Mouse (Mus musculus) limb, embryonic 15.5 days (tissue): Measurements from ENCODE around the gene Astn2. TPM values are rescaled to one million over a fixed set of nuclear protein-coding genes. Genes with fewer than 3 reads are reported as not detected.

Experiments
- ATAC-seq: fragments of 200-750 bp; cut with Nextera tagmentation; 2 replicates; pipeline ENCODE4 v1.8.0; 2017; ENCODE audit warnings: low read depth, moderate TSS enrichment; ENCODE audit not compliant: insufficient number of reproducible peaks, low FRiP score, low TSS enrichment
- H3K27ac ChIP-seq: fragments of 300-500 bp; sonication (generic); 2 replicates; pipeline ENCODE4 v1.5.1; 2015; ENCODE audit warnings: moderate library complexity, mild to moderate bottlenecking, inconsistent platforms
- H3K27me3 ChIP-seq: fragments of 300-500 bp; sonication (generic); 2 replicates; pipeline ENCODE4 v1.6.1; 2015; ENCODE audit warnings: inconsistent platforms
- H3K36me3 ChIP-seq: fragments of 300-500 bp; sonication (generic); 2 replicates; pipeline ENCODE4 v1.6.1; 2015; ENCODE audit warnings: inconsistent platforms
- H3K4me1 ChIP-seq: fragments of 300-500 bp; sonication (generic); 2 replicates; pipeline ENCODE4 v1.6.1; 2015; ENCODE audit warnings: inconsistent platforms
- H3K4me2 ChIP-seq: fragments of 300-500 bp; sonication (generic); 2 replicates; pipeline ENCODE4 v1.6.1; 2015; ENCODE audit warnings: mild to moderate bottlenecking, inconsistent platforms
- H3K4me3 ChIP-seq: fragments of 300-500 bp; sonication (generic); 2 replicates; pipeline ENCODE4 v1.5.1; 2015; ENCODE audit warnings: mild to moderate bottlenecking, inconsistent platforms
- H3K9ac ChIP-seq: fragments of 300-500 bp; sonication (generic); 2 replicates; pipeline ENCODE4 v1.6.1; 2015; ENCODE audit warnings: inconsistent platforms
- H3K9me3 ChIP-seq: fragments of 300-500 bp; sonication (generic); 2 replicates; pipeline ENCODE4 v1.6.1; 2016; ENCODE audit warnings: inconsistent platforms
- WGBS: fragments of 180-500 bp; shearing (Covaris S2); methylation state at CpG from one replicate; pipeline ENCODE4 v1.1.7; 2015; 5-methylcytosine and 5-hydroxymethylcytosine counted together
- polyA plus RNA-seq: library from polyadenylated mRNA; unstranded; fragments of >200 nt; fragmentation: Nextera tagmentation; extraction: Ambion mirVana; gene quantifications from 2 replicates; pipeline ENCODE4 v1.2.1, GENCODE M21; 2015

The Astn2 gene
- polyA plus RNA-seq, 1 experiment from 2014 or later: 1.5 TPM

DNA sequence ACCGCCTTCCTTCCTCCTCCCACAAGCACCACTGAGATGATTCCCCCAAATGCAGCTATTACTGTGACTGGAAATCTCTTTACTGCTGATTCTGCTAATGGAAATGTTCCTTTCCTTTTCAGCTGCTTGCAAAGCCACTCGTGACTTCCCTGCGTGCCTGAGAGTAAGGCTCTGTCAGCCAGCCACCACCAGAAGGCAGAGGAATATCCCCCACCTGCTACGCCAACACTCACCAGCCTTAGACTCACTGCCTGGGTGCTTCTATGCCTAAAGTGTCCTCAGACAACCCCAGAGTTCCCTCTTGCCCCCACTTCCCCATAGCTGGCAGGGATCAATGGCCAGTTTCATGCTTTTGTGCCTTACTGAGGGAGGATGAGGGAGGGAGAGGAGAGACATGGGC, 11.1 kb downstream of the Astn2 start:
- Histone ChIP-seq H3K27me3 (no peaks in the 10 kb centered on the region), H3K4me2 (no peak overlapping the region), H3K27ac (no peak overlapping the region), H3K4me3 (no peak overlapping the region), H3K4me1 (no peaks in the 10 kb centered on the region), H3K9me3 (no peaks in the 10 kb centered on the region), H3K9ac (no peak overlapping the region), H3K36me3 (no peaks in the 10 kb centered on the region)
- WGBS: 78% methylated on average over 4 of the region's 4 CpGs
- ATAC-seq: no peak

DNA sequence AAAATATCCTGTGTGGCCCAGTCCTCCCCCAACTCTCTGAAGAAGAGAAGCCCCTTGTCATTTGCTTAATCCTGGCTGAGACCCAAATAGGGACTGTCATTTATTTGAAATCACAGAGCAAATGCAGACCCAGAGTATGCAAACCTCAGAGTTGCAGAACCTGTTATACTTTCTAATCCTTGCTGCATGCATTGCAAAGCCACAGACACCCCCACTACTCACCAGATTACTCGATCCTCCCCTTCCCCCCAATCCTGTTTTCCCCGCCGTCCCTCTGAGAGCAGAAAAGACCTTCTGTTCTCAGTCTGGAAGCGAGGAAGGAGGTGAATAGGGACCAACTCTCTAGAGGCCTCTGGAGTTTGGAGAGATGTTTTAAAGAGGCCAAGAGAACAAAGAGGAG, 13.9 kb downstream of the Astn2 start:
- Histone ChIP-seq H3K4me3 (no peak overlapping the region), H3K9ac (no peak overlapping the region), H3K9me3 (no peaks in the 10 kb centered on the region), H3K4me1 (no peaks in the 10 kb centered on the region), H3K27ac (no peak overlapping the region), H3K36me3 (no peaks in the 10 kb centered on the region), H3K4me2 (no peak overlapping the region), H3K27me3 (no peaks in the 10 kb centered on the region)
- ATAC-seq: no peak
- 21% methylated on average over 4 of the region's 4 CpGs for WGBS

- WGBS: 7% methylated on average over 2 of the region's 2 CpGs
- peaks cover 10% of the 10 kb centered on the region; the same call in 1 of the 2 replicates for H3K4me1 ChIP-seq
- ATAC-seq: no peak
- H3K36me3 ChIP-seq: no peaks in the 10 kb centered on the region
- no peak overlapping the region for H3K4me3 ChIP-seq
- no peak overlapping the region for H3K27ac ChIP-seq
- no peak overlapping the region for H3K4me2 ChIP-seq
- H3K9ac ChIP-seq: no peak overlapping the region
- H3K27me3 ChIP-seq: no peaks in the 10 kb centered on the region
- H3K9me3 ChIP-seq: no peaks in the 10 kb centered on the region
Measured at GRCm38 (mm10) chr4:66378586-66378985, 25.8 kb downstream of the Astn2 start.

- H3K9me3 ChIP-seq: no peaks in the 10 kb centered on the region
- H3K36me3 ChIP-seq: no peaks in the 10 kb centered on the region
- no peaks in the 10 kb centered on the region for H3K4me1 ChIP-seq
- WGBS: 48% methylated on average over 3 of the region's 3 CpGs
- H3K27ac ChIP-seq: no peak overlapping the region
- H3K4me3 ChIP-seq: no peak overlapping the region
- no peaks in the 10 kb centered on the region for H3K27me3 ChIP-seq
- H3K9ac ChIP-seq: no peak overlapping the region
- no peak for ATAC-seq
- H3K4me2 ChIP-seq: no peak overlapping the region
Measured at GRCm38 (mm10) chr4:66370557-66371071, 33.8 kb downstream of the Astn2 start.

DNA sequence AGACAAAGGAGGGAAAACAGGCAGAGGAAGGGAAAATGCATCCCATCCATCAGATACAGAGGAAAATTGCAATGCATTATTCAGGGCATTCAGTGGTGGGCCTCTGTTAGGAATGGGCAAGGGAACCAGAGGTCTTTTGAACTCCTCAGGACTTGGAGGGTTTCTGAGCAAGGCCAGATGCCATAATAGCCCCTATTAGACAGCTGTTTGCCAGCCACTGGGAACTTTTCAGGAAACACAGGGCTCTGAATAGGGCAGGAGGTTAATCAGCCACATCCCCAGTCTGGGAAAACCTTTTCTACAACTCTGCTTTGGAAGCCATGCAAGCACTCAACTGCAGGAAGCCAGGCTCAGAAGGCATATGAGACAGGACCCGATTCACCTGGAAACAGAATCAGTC, 38.9 kb downstream of the Astn2 start:
- no peaks in the 10 kb centered on the region for H3K9me3 ChIP-seq
- no peak overlapping the region for H3K9ac ChIP-seq
- H3K4me3 ChIP-seq: no peak overlapping the region
- 24% methylated on average over 1 of the region's 1 CpGs for WGBS
- no peaks in the 10 kb centered on the region for H3K27me3 ChIP-seq
- no peaks in the 10 kb centered on the region for H3K4me1 ChIP-seq
- no peak for ATAC-seq
- no peak overlapping the region for H3K27ac ChIP-seq
- H3K36me3 ChIP-seq: no peaks in the 10 kb centered on the region
- H3K4me2 ChIP-seq: no peak overlapping the region

DNA sequence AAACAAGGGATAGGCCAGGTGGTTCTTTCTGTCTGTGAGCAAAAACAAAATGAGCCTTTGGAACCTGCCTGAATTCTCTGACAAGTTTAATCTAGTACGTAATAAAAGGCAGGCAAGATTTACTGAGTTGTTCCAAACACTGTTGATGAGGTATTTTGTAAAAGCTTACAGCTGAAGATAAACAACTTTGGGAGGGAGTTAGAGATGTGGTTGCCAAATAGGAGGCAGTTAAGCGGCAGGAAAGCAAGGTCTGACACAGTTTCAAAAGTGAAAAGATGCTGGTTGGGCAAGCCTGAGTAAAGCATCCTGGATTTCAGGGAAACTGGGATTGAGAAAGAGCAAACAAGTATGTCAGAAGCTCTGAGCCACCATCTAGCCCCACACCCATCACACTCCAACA, 59.8 kb downstream of the Astn2 start:
- no peaks in the 10 kb centered on the region for H3K36me3 ChIP-seq
- no peak overlapping the region for H3K4me2 ChIP-seq
- H3K27me3 ChIP-seq: no peaks in the 10 kb centered on the region
- no peak overlapping the region for H3K9ac ChIP-seq
- 51% methylated on average over 2 of the region's 2 CpGs for WGBS
- H3K4me3 ChIP-seq: no peak overlapping the region
- no peak for ATAC-seq
- no peaks in the 10 kb centered on the region for H3K9me3 ChIP-seq
- no peak overlapping the region for H3K27ac ChIP-seq
- H3K4me1 ChIP-seq: no peaks in the 10 kb centered on the region

DNA sequence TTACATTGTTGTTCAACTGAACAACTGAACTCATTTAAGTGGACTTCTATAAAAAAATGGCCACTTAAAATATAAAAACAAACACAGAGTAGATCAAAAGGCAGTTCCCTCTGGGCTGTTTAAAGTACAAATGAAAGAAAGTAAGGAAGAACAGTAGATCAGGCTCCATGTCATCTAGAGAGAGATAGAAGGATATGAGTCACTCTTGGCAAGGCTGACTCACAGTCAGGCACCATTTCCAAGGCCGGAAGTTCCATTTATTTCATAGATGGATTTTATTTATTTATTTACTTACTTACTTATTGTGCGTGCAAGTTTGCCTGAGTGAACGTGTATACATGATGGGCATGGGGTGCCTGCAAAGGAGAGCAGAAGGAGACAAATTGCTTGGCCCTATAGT, 67.0 kb downstream of the Astn2 start:
- WGBS: 79% methylated on average over 3 of the region's 3 CpGs

DNA sequence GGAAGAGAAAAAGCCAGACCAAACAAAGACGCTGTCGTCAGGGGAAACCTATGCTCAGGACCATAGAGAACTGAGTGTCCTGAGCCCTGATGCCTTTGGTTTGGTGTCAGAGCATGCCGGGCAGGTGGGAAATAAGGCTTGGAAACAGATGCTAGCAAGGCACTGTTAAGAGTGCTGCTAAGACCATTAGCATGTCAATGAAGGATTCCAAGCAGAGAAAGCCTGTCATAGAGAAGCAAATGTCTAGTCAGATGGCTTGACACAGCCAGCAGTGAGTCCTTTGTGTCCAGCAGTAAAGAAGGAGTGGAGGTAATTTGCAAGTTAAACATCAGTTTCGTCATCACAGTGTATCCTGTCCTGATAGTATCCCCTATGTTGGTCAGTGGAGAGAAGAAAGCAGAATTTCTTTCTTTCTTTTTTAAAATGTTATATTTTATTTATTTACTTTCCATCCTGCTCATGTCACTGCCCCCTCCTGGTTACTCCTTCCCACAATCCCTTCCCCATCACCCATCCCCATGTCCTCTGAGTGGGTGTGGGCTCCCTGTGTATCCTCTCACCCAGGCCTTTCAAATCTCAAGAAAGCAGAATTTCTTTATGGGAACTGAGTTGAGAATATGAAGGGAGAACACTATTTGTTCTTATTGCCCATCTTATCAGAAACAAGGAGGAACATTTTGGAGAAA, 73.7 kb downstream of the Astn2 start:
- no peaks in the 10 kb centered on the region for H3K4me1 ChIP-seq
- no peak for ATAC-seq
- H3K27ac ChIP-seq: no peak overlapping the region
- H3K4me3 ChIP-seq: no peak overlapping the region
- H3K4me2 ChIP-seq: no peak overlapping the region
- WGBS: 27% methylated on average over 4 of the region's 4 CpGs
- no peaks in the 10 kb centered on the region for H3K36me3 ChIP-seq
- H3K9me3 ChIP-seq: no peaks in the 10 kb centered on the region
- H3K9ac ChIP-seq: no peak overlapping the region
- no peaks in the 10 kb centered on the region for H3K27me3 ChIP-seq

More for the DNA sequence above, 67.0 kb downstream of the Astn2 start:
- Histone ChIP-seq H3K9me3 (no peaks in the 10 kb centered on the region), H3K27ac (no peak overlapping the region), H3K4me1 (no peaks in the 10 kb centered on the region), H3K4me2 (no peak overlapping the region), H3K27me3 (no peaks in the 10 kb centered on the region), H3K4me3 (no peak overlapping the region), H3K36me3 (no peaks in the 10 kb centered on the region), H3K9ac (no peak overlapping the region)
- no peak for ATAC-seq

DNA sequence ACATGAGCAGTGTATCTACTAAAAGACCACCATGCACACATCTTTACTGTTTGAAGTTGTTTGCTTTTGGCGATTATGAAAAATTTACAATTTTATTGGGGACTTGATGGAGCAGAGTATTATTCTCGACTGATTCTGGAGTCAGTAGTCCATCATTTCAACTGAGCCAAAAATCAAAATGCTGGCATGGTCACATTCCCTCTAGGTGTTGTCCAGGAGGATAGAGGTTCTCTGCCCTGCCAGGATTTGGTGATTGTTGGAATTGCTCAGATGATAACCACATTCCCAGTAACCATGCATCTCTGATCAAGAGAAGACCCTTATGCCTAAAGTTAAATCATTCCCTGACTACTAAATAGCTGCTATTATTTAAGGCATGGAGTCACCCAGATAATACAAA, 83.4 kb downstream of the Astn2 start:
- H3K27ac ChIP-seq: no peak overlapping the region
- 78% methylated on average over 2 of the region's 2 CpGs for WGBS
- H3K27me3 ChIP-seq: no peaks in the 10 kb centered on the region
- no peaks in the 10 kb centered on the region for H3K36me3 ChIP-seq
- no peak overlapping the region for H3K4me2 ChIP-seq
- H3K4me1 ChIP-seq: no peaks in the 10 kb centered on the region
- ATAC-seq: no peak
- no peak overlapping the region for H3K4me3 ChIP-seq
- H3K9me3 ChIP-seq: no peaks in the 10 kb centered on the region
- no peak overlapping the region for H3K9ac ChIP-seq

- Histone ChIP-seq H3K9me3 (no peaks in the 10 kb centered on the region), H3K9ac (no peak overlapping the region), H3K4me2 (no peak overlapping the region), H3K27ac (no peak overlapping the region), H3K36me3 (no peaks in the 10 kb centered on the region), H3K4me3 (no peak overlapping the region), H3K4me1 (no peaks in the 10 kb centered on the region), H3K27me3 (no peaks in the 10 kb centered on the region)
- no peak for ATAC-seq
- 27% methylated on average over 8 of the region's 8 CpGs for WGBS
Measured at GRCm38 (mm10) chr4:66314806-66315484, 89.5 kb downstream of the Astn2 start.

- no peak overlapping the region for H3K9ac ChIP-seq
- H3K27ac ChIP-seq: no peak overlapping the region
- no peak overlapping the region for H3K4me3 ChIP-seq
- H3K4me1 ChIP-seq: no peaks in the 10 kb centered on the region
- H3K4me2 ChIP-seq: no peak overlapping the region
- no peaks in the 10 kb centered on the region for H3K27me3 ChIP-seq
- WGBS: 40% methylated on average over 1 of the region's 1 CpGs
- no peaks in the 10 kb centered on the region for H3K36me3 ChIP-seq
- no peak for ATAC-seq
- H3K9me3 ChIP-seq: no peaks in the 10 kb centered on the region
Measured at GRCm38 (mm10) chr4:66312733-66313132, 91.7 kb downstream of the Astn2 start.

DNA sequence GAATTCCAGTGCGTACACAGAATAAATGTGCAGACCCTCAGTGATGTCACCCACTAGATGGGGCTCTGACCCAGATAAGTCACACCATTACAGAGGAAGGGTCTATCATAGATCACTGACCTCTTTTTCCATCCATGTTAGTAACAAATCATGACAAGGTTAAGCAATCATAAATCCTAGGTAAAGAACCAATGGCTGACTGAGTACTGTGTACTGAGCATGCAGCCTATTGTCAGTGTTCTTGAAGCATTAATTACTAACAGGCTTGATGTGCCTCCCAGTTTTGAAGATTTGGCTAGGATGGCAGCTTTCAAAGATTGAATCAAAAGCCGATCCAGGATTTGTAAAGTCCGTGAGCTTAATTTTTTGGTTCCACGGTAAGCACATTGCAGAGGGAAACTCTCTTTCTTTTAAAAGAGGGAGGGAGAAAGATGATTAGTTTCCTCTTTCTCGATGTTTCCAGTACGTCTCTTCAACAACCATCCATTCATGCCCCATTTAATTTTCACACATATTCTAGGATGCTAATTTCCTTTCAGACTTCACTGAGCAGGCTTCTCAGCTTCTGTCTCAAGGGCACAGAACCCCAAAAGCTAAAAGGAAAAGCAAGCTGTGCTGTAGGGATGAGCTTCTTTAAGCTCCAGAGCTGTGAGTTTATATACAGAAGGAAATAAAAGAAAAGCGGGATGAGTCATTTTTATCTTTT, 93.9 kb downstream of the Astn2 start:
- no peak overlapping the region for H3K4me3 ChIP-seq
- no peak overlapping the region for H3K27ac ChIP-seq
- ATAC-seq: no peak
- no peaks in the 10 kb centered on the region for H3K4me1 ChIP-seq
- no peaks in the 10 kb centered on the region for H3K36me3 ChIP-seq
- no peaks in the 10 kb centered on the region for H3K27me3 ChIP-seq
- H3K4me2 ChIP-seq: no peak overlapping the region
- 82% methylated on average over 7 of the region's 7 CpGs for WGBS
- H3K9me3 ChIP-seq: no peaks in the 10 kb centered on the region
- H3K9ac ChIP-seq: no peak overlapping the region
